Mouse (Mus musculus) intestine, embryonic 15.5 days (tissue): ENCODE results near the gene Ldhb. TPM values are rescaled to one million over a fixed set of nuclear protein-coding genes. Genes with fewer than 3 reads are reported as not detected.

ENCODE experiments used
- ATAC-seq: fragments of 200-750 bp; cut with Nextera tagmentation; 2 replicates; pipeline ENCODE4 v1.8.0; 2017; ENCODE audit warnings: moderate TSS enrichment, moderate library complexity
- H3K27ac ChIP-seq: fragments of 300-500 bp; sonication (generic); 2 replicates; pipeline ENCODE4 v1.5.1; 2015; ENCODE audit warnings: mild to moderate bottlenecking, inconsistent platforms
- H3K27me3 ChIP-seq: fragments of 300-500 bp; sonication (generic); replicated peaks from 2 replicates; pipeline ENCODE4 v1.6.1; 2015; ENCODE audit warnings: inconsistent platforms
- H3K36me3 ChIP-seq: fragments of 300-500 bp; sonication (generic); 2 replicates; pipeline ENCODE4 v1.6.1; 2015; ENCODE audit warnings: inconsistent platforms
- H3K4me1 ChIP-seq: fragments of 300-500 bp; sonication (generic); replicated peaks from 2 replicates; pipeline ENCODE4 v1.6.1; 2015; ENCODE audit warnings: inconsistent platforms
- H3K4me2 ChIP-seq: fragments of 300-500 bp; sonication (generic); replicated peaks from 2 replicates; pipeline ENCODE4 v1.6.1; 2015; ENCODE audit warnings: mild to moderate bottlenecking, inconsistent platforms
- H3K4me3 ChIP-seq: fragments of 300-500 bp; sonication (generic); replicated peaks from 2 replicates; pipeline ENCODE4 v1.5.1; 2015; ENCODE audit warnings: inconsistent platforms
- H3K9ac ChIP-seq: fragments of 300-500 bp; sonication (generic); 2 replicates; pipeline ENCODE4 v1.6.1; 2015; ENCODE audit warnings: inconsistent platforms
- H3K9me3 ChIP-seq: fragments of 300-500 bp; sonication (generic); 2 replicates; pipeline ENCODE4 v1.6.1; 2016; ENCODE audit warnings: inconsistent platforms
- WGBS: fragments of 180-500 bp; shearing (Covaris S2); methylation state at CpG from one replicate; pipeline ENCODE4 v1.1.7; 2015; 5-methylcytosine and 5-hydroxymethylcytosine counted together
- polyA plus RNA-seq: library from polyadenylated mRNA; unstranded; fragments of >200 nt; fragmentation: Nextera tagmentation; extraction: Ambion mirVana; gene quantifications from 2 replicates; pipeline ENCODE4 v1.2.1, GENCODE M21; 2015

The Ldhb gene
- polyA plus RNA-seq, 1 experiment from 2014 or later = 100 TPM

- Histone ChIP-seq H3K27me3 (no peaks in the 10 kb centered on the region), H3K4me3 (no peak overlapping the region), H3K27ac (no peak overlapping the region), H3K36me3 (no peaks in the 10 kb centered on the region), H3K9me3 (no peaks in the 10 kb centered on the region), H3K4me2 (no peak overlapping the region), H3K9ac (no peak overlapping the region), H3K4me1 (no peaks in the 10 kb centered on the region)
- ATAC-seq = peak; percentile 36; the same call in 1 of the 2 replicates
- WGBS = 77% methylated on average over 8 of the region's 8 CpGs
Measured at GRCm38 (mm10) chr6:142471141-142471540, 36.6 kb downstream of the Ldhb start.

DNA sequence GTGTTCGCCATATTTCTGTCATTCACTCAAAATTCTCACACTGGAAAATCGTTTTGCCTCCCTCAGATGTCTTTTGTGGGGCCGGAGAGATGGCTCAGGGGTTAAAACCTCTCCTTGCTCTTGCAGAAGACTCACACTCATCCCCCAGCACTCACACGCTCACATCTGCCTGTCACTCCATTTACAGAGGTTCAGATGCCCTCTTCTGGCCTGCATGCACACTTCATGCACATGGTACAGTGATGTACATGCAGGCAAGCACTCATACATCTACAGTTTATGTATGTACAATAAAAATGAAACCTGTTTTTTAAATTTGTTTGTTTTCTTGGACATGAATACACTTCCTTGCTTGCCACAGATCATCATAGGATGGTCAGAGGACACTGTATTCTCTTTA, 38.2 kb downstream of the Ldhb start:
- Histone ChIP-seq H3K9ac (no peak overlapping the region), H3K27me3 (no peaks in the 10 kb centered on the region), H3K4me1 (no peaks in the 10 kb centered on the region), H3K9me3 (no peaks in the 10 kb centered on the region), H3K27ac (no peak overlapping the region), H3K4me3 (no peak overlapping the region), H3K4me2 (no peak overlapping the region), H3K36me3 (no peaks in the 10 kb centered on the region)
- 58% methylated on average over 4 of the region's 4 CpGs for WGBS
- no peak for ATAC-seq

DNA sequence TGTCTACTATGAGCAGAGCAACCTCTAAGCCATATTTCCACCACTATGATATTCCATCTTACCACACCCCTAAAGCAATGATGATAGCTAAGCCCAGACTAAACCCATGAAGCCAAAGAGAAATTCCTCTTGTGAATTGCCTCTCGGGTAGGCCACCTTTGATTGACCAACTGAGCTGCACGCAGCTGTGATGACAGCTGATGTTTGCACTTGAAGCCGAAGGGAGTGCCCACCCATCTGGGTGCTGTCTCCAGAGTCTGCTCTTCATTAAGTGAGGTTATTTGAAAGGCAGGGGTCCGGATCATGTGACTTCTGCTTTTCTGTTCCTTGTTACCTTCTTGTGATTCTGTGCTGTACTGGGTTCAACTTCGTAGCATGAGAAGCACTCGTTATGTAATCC, 45.6 kb downstream of the Ldhb start:
- H3K27me3 ChIP-seq = no peaks in the 10 kb centered on the region
- ATAC-seq = no peak
- no peak overlapping the region for H3K27ac ChIP-seq
- H3K4me2 ChIP-seq = no peak overlapping the region
- no peaks in the 10 kb centered on the region for H3K4me1 ChIP-seq
- no peak overlapping the region for H3K4me3 ChIP-seq
- H3K9ac ChIP-seq = no peak overlapping the region
- H3K36me3 ChIP-seq = no peaks in the 10 kb centered on the region
- 72% methylated on average over 6 of the region's 6 CpGs for WGBS
- no peaks in the 10 kb centered on the region for H3K9me3 ChIP-seq

GRCm38 (mm10) chr6:142459017-142459678, 48.6 kb downstream of the Ldhb start:
- H3K27ac ChIP-seq = no peak overlapping the region
- 57% methylated on average over 14 of the region's 14 CpGs for WGBS
- no peaks in the 10 kb centered on the region for H3K4me1 ChIP-seq
- no peaks in the 10 kb centered on the region for H3K36me3 ChIP-seq
- ATAC-seq = 0 out of 2 replicates have a peak, but pooled peaks have one; percentile 45
- H3K9ac ChIP-seq = no peak overlapping the region
- H3K27me3 ChIP-seq = no peaks in the 10 kb centered on the region
- no peak overlapping the region for H3K4me3 ChIP-seq
- H3K9me3 ChIP-seq = no peaks in the 10 kb centered on the region
- no peak overlapping the region for H3K4me2 ChIP-seq

GRCm38 (mm10) chr6:142458010-142458409, 49.7 kb downstream of the Ldhb start:
- no peaks in the 10 kb centered on the region for H3K9me3 ChIP-seq
- H3K9ac ChIP-seq = no peak overlapping the region
- 33% methylated on average over 7 of the region's 7 CpGs for WGBS
- H3K4me2 ChIP-seq = no peak overlapping the region
- no peaks in the 10 kb centered on the region for H3K4me1 ChIP-seq
- H3K36me3 ChIP-seq = no peaks in the 10 kb centered on the region
- H3K27me3 ChIP-seq = no peaks in the 10 kb centered on the region
- H3K4me3 ChIP-seq = no peak overlapping the region
- no peak for ATAC-seq
- no peak overlapping the region for H3K27ac ChIP-seq

GRCm38 (mm10) chr6:142455314-142455996, 52.3 kb downstream of the Ldhb start:
- Histone ChIP-seq H3K9ac (no peak overlapping the region), H3K27ac (no peak overlapping the region), H3K4me3 (no peak overlapping the region), H3K4me1 (no peaks in the 10 kb centered on the region), H3K36me3 (no peaks in the 10 kb centered on the region), H3K27me3 (no peaks in the 10 kb centered on the region), H3K9me3 (no peaks in the 10 kb centered on the region), H3K4me2 (no peak overlapping the region)
- WGBS = 55% methylated on average over 7 of the region's 7 CpGs
- ATAC-seq = peak; percentile 83

DNA sequence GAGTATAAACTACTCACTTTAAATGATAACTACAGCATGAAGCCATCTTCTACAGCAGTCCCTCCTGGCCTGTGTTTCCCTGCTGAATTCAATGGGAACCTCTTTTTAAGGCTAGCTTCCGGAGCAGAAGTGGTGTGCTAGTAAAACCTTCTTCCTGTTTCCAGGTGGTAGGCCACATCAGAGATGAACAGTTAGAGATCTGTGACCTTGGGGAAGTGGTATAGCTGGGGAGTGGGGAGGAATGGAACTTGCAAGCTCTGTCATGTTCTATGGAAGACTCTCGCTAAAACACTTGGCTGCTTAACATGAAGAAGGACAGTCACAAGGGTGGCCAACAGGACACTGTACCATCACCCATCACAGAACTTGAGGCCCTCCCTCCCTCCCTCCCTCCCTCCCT, 54.4 kb downstream of the Ldhb start:
- Histone ChIP-seq H3K9me3 (no peaks in the 10 kb centered on the region), H3K36me3 (no peaks in the 10 kb centered on the region), H3K4me2 (no peak overlapping the region), H3K4me3 (no peak overlapping the region), H3K27me3 (no peaks in the 10 kb centered on the region), H3K4me1 (no peaks in the 10 kb centered on the region), H3K27ac (no peak overlapping the region), H3K9ac (no peak overlapping the region)
- no peak for ATAC-seq
- WGBS = 75% methylated on average over 2 of the region's 2 CpGs

DNA sequence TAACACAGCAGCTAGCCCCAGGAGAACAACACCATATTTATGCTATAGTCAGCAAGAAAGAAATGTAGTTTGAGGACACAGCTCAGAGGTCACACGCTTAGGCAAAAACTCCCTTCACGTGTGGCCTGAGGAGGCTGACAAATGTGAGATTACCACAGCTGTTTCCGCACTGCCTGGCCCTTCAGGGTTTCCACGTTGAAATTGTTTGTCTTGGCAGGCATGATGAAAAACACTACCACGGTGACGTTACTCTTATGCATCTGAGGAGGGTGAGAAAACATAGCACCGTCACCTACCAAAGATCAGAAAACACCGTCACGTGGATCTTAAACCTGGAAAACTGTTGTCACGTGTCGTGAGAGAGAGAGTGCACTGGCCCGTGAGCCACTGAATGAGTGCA, 56.4 kb downstream of the Ldhb start:
- H3K9me3 ChIP-seq = no peaks in the 10 kb centered on the region
- H3K9ac ChIP-seq = no peak overlapping the region
- no peaks in the 10 kb centered on the region for H3K4me1 ChIP-seq
- H3K4me2 ChIP-seq = no peak overlapping the region
- H3K27ac ChIP-seq = no peak overlapping the region
- no peak for ATAC-seq
- no peaks in the 10 kb centered on the region for H3K36me3 ChIP-seq
- H3K4me3 ChIP-seq = no peak overlapping the region
- no peaks in the 10 kb centered on the region for H3K27me3 ChIP-seq
- 69% methylated on average over 12 of the region's 12 CpGs for WGBS

Other genes starting within 250 kb of the Ldhb start
- 54.1 and 76.2 TPM in 2 replicates for gene Iapp, start 209.5 kb downstream of the Ldhb start, polyA plus RNA-seq
- not detected in 2 replicates for gene Slco1a5, start 185.0 kb downstream of the Ldhb start, polyA plus RNA-seq
- 14.1 and 15.8 TPM in 2 replicates for gene Pyroxd1, start 162.3 kb downstream of the Ldhb start, polyA plus RNA-seq
- 17.5 and 23.2 TPM in 2 replicates for gene Recql, start 120.9 kb downstream of the Ldhb start, polyA plus RNA-seq
- 67.4 and 81.8 TPM in 2 replicates for gene Golt1b, start 120.7 kb downstream of the Ldhb start, polyA plus RNA-seq
- gene Spx, start 94.5 kb downstream of the Ldhb start, polyA plus RNA-seq = 0.25 and 0.27 TPM in 2 replicates
- 0.97 and 1.4 TPM in 2 replicates for gene Gys2, start 34.8 kb downstream of the Ldhb start, polyA plus RNA-seq
- 37.2 and 40.6 TPM in 2 replicates for gene Kcnj8, start 63.7 kb upstream of the Ldhb start, polyA plus RNA-seq
- 9.6 and 10.0 TPM in 2 replicates for gene Abcc9, start 194.4 kb upstream of the Ldhb start, polyA plus RNA-seq
- 135 and 141 TPM in 2 replicates for gene Cmas, start 248.7 kb upstream of the Ldhb start, polyA plus RNA-seq